Mouse (Mus musculus): Measurements from ENCODE around the gene Olfr544. TPM values are rescaled to one million over a fixed set of nuclear protein-coding genes. Genes with fewer than 3 reads are reported as not detected.

Gene Olfr544
- 0.10 TPM in 2 replicates for polyA plus RNA-seq (2015; fragmentation: Nextera tagmentation; extraction: Ambion mirVana)

DNA sequence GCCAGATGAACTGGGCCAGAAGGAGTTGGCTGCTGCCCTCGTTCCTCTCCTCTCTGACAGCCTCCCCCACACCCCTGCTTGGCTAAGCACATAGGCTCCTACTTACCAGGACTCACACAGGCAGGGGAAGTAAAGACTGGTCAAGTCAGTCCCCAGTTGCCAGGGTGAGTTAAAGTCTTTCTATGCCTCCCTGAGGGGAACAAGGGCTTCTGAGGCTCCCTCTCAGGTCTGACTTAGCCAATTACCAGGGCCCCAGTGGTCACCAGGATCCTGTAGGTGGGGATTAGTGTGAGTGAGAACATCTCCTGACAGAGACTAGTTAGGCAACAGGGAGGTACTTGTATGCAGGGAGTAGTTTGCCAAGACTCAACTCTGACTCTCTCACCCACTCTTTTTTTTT, at the start of gene Olfr544:
Gene Olfr544, minus strand, starts transcription at position 153 of the 400 bp plus-strand sequence.
- Histone ChIP-seq H3K9ac (replicated peaks; ENCODE audit: low read depth, low read length) (no peak within 1 kb of the TSS), H3K4me2 (ENCODE audit: low read length) (no peak within 1 kb of the TSS), H3K27ac (ENCODE audit: low read length) (no peak within 1 kb of the TSS), H3K9me3 (ENCODE audit: control insufficient read depth, low read length) (no peaks in the 10 kb centered on the region), H3K27me3 (replicated peaks; ENCODE audit: control insufficient read depth, insufficient read depth, low read length) (no peaks in the 10 kb centered on the region), H3K36me3 (ENCODE audit: control insufficient read depth, insufficient read depth) (no peaks in the 10 kb centered on the region), H3K4me1 (replicated peaks; ENCODE audit: control insufficient read depth, insufficient read depth, low read length) (no peaks in the 10 kb centered on the region), H3K4me3 (replicated peaks; ENCODE audit: low read length) (no peak within 1 kb of the TSS)
- WGBS, result 63% methylated on average over 1 of the region's 1 CpGs
- ATAC-seq, result no peak

GRCm38 (mm10) chr7:102534449-102534848, 46.3 kb upstream of the Olfr544 start, which contains the start of gene Olfr547:
Gene Olfr547 (plus strand): TSS chr7:102534749.
- no peak within 1 kb of the TSS for H3K9ac ChIP-seq (replicated peaks; ENCODE audit: low read depth, low read length)
- no peaks in the 10 kb centered on the region for H3K27me3 ChIP-seq (replicated peaks; ENCODE audit: control insufficient read depth, insufficient read depth, low read length)
- no peak within 1 kb of the TSS for H3K27ac ChIP-seq (ENCODE audit: low read length)
- no peak within 1 kb of the TSS for H3K4me2 ChIP-seq (ENCODE audit: low read length)
- ATAC-seq, result no peak
- no peak within 1 kb of the TSS for H3K4me3 ChIP-seq (replicated peaks; ENCODE audit: low read length)
- H3K36me3 ChIP-seq (ENCODE audit: control insufficient read depth, insufficient read depth), result no peaks in the 10 kb centered on the region
- 71% methylated on average over 1 of the region's 1 CpGs for WGBS
- no peaks in the 10 kb centered on the region for H3K4me1 ChIP-seq (replicated peaks; ENCODE audit: control insufficient read depth, insufficient read depth, low read length)
- no peaks in the 10 kb centered on the region for H3K9me3 ChIP-seq (ENCODE audit: control insufficient read depth, low read length)

GRCm38 (mm10) chr7:102529052-102529451, 40.9 kb upstream of the Olfr544 start:
- Histone ChIP-seq H3K4me2 (ENCODE audit: low read length) (no peak overlapping the region), H3K9me3 (ENCODE audit: control insufficient read depth, low read length) (no peaks in the 10 kb centered on the region), H3K4me1 (replicated peaks; ENCODE audit: control insufficient read depth, insufficient read depth, low read length) (no peaks in the 10 kb centered on the region), H3K4me3 (replicated peaks; ENCODE audit: low read length) (no peak overlapping the region), H3K27ac (ENCODE audit: low read length) (no peak overlapping the region), H3K9ac (replicated peaks; ENCODE audit: low read depth, low read length) (no peak overlapping the region), H3K27me3 (replicated peaks; ENCODE audit: control insufficient read depth, insufficient read depth, low read length) (no peaks in the 10 kb centered on the region), H3K36me3 (ENCODE audit: control insufficient read depth, insufficient read depth) (no peaks in the 10 kb centered on the region)
- 84% methylated on average over 1 of the region's 1 CpGs for WGBS
- no peak for ATAC-seq

GRCm38 (mm10) chr7:102517051-102517335, 28.9 kb upstream of the Olfr544 start:
- Histone ChIP-seq H3K36me3 (ENCODE audit: control insufficient read depth, insufficient read depth) (no peaks in the 10 kb centered on the region), H3K4me1 (replicated peaks; ENCODE audit: control insufficient read depth, insufficient read depth, low read length) (peaks cover 16% of the 10 kb centered on the region), H3K4me2 (ENCODE audit: low read length) (no peak overlapping the region), H3K9ac (replicated peaks; ENCODE audit: low read depth, low read length) (no peak overlapping the region), H3K27ac (ENCODE audit: low read length) (no peak overlapping the region), H3K27me3 (replicated peaks; ENCODE audit: control insufficient read depth, insufficient read depth, low read length) (no peaks in the 10 kb centered on the region; the same call in 1 of the 2 replicates), H3K4me3 (replicated peaks; ENCODE audit: low read length) (no peak overlapping the region), H3K9me3 (ENCODE audit: control insufficient read depth, low read length) (no peaks in the 10 kb centered on the region)
- WGBS, result 36% methylated on average over 2 of the region's 2 CpGs
- ATAC-seq, result peak; percentile 34; the same call in 1 of the 2 replicates

GRCm38 (mm10) chr7:102516261-102517050, 28.3 kb upstream of the Olfr544 start:
- H3K36me3 ChIP-seq (ENCODE audit: control insufficient read depth, insufficient read depth), result no peaks in the 10 kb centered on the region
- peaks cover 16% of the 10 kb centered on the region for H3K4me1 ChIP-seq (replicated peaks; ENCODE audit: control insufficient read depth, insufficient read depth, low read length)
- no peak overlapping the region for H3K27ac ChIP-seq (ENCODE audit: low read length)
- ATAC-seq, result 0 out of 2 replicates have a peak, but pooled peaks have one; percentile 3
- H3K4me3 ChIP-seq (replicated peaks; ENCODE audit: low read length), result no peak overlapping the region
- no peak overlapping the region for H3K9ac ChIP-seq (replicated peaks; ENCODE audit: low read depth, low read length)
- 40% methylated on average over 10 of the region's 10 CpGs for WGBS
- no peak overlapping the region for H3K4me2 ChIP-seq (ENCODE audit: low read length)
- no peaks in the 10 kb centered on the region for H3K9me3 ChIP-seq (ENCODE audit: control insufficient read depth, low read length)
- H3K27me3 ChIP-seq (replicated peaks; ENCODE audit: control insufficient read depth, insufficient read depth, low read length), result peaks cover 3% of the 10 kb centered on the region; the same call in 1 of the 2 replicates

- no peak overlapping the region for H3K27ac ChIP-seq (ENCODE audit: low read length)
- no peaks in the 10 kb centered on the region for H3K9me3 ChIP-seq (ENCODE audit: control insufficient read depth, low read length)
- H3K4me1 ChIP-seq (replicated peaks; ENCODE audit: control insufficient read depth, insufficient read depth, low read length), result peaks cover 16% of the 10 kb centered on the region
- H3K4me2 ChIP-seq (ENCODE audit: low read length), result no peak overlapping the region
- H3K4me3 ChIP-seq (replicated peaks; ENCODE audit: low read length), result no peak overlapping the region
- peaks cover 3% of the 10 kb centered on the region; the same call in 1 of the 2 replicates for H3K27me3 ChIP-seq (replicated peaks; ENCODE audit: control insufficient read depth, insufficient read depth, low read length)
- no peak for ATAC-seq
- no peaks in the 10 kb centered on the region for H3K36me3 ChIP-seq (ENCODE audit: control insufficient read depth, insufficient read depth)
- H3K9ac ChIP-seq (replicated peaks; ENCODE audit: low read depth, low read length), result no peak overlapping the region
- WGBS, result 79% methylated on average over 4 of the region's 4 CpGs
These were observed 26.0 kb upstream of the Olfr544 start for GRCm38 (mm10) chr7:102514144-102514543.

- Histone ChIP-seq H3K4me2 (ENCODE audit: low read length) (peak overlapping the region; percentile 88), H3K27ac (ENCODE audit: low read length) (no peak overlapping the region), H3K36me3 (ENCODE audit: control insufficient read depth, insufficient read depth) (no peaks in the 10 kb centered on the region), H3K4me1 (replicated peaks; ENCODE audit: control insufficient read depth, insufficient read depth, low read length) (peaks cover 16% of the 10 kb centered on the region), H3K4me3 (replicated peaks; ENCODE audit: low read length) (peak overlapping the region; percentile 57), H3K27me3 (replicated peaks; ENCODE audit: control insufficient read depth, insufficient read depth, low read length) (peaks cover 3% of the 10 kb centered on the region; the same call in 1 of the 2 replicates), H3K9ac (replicated peaks; ENCODE audit: low read depth, low read length) (peak overlapping the region; percentile 76), H3K9me3 (ENCODE audit: control insufficient read depth, low read length) (no peaks in the 10 kb centered on the region)
- peak; percentile 96 for ATAC-seq
- WGBS, result under 1% methylated on average over 54 of the region's 54 CpGs
These were observed 24.8 kb upstream of the Olfr544 start for GRCm38 (mm10) chr7:102512814-102513435.

DNA sequence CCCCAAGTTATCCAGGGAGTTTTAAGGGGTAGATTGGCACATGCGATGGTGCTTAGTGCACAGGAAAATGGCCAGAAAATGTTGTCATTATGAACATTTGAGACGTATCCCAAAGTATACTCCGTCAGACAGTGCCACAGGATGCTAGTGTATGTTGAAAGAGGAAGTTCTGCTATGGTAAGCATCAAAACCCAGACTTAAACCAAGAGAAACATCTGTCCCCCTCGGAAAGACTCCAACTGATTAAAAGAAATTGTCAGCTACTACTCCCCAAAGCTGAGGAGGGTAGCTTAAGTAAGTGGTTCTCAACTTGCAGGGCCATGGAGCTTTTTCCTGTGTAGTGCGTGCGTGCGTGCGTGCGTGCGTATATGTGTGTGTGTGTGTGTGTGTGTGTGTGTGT, 23.8 kb upstream of the Olfr544 start:
- H3K4me3 ChIP-seq (replicated peaks; ENCODE audit: low read length), result no peak overlapping the region
- H3K4me1 ChIP-seq (replicated peaks; ENCODE audit: control insufficient read depth, insufficient read depth, low read length), result peaks cover 14% of the 10 kb centered on the region
- no peak for ATAC-seq
- no peaks in the 10 kb centered on the region for H3K9me3 ChIP-seq (ENCODE audit: control insufficient read depth, low read length)
- H3K27me3 ChIP-seq (replicated peaks; ENCODE audit: control insufficient read depth, insufficient read depth, low read length), result peaks cover 3% of the 10 kb centered on the region; the same call in 1 of the 2 replicates
- no peaks in the 10 kb centered on the region for H3K36me3 ChIP-seq (ENCODE audit: control insufficient read depth, insufficient read depth)
- no peak overlapping the region for H3K9ac ChIP-seq (replicated peaks; ENCODE audit: low read depth, low read length)
- H3K4me2 ChIP-seq (ENCODE audit: low read length), result no peak overlapping the region
- no peak overlapping the region for H3K27ac ChIP-seq (ENCODE audit: low read length)
- 92% methylated on average over 10 of the region's 10 CpGs for WGBS

DNA sequence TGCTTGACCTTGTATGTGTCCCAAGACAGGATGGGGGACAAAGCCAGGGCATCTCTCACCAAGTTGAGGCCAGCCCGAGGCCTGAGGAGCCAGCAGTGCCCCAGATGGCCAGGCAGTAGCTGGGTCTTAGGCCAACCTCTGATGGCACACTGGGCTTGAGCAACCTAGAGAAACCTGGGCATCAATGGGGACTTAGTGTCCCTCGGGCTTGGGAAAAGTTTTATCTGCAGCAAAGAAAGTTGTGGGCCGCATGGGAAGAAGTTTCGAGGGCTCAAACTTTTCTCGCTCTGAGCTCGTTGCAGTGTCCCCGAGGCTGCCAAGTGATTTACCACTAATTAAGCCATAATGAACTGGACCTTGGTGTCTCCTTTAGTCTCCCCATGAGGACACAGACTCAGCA, 21.6 kb upstream of the Olfr544 start:
- 66% methylated on average over 7 of the region's 7 CpGs for WGBS
- ATAC-seq, result no peak

More for the DNA sequence above, 21.6 kb upstream of the Olfr544 start:
- Histone ChIP-seq H3K9me3 (ENCODE audit: control insufficient read depth, low read length) (no peaks in the 10 kb centered on the region), H3K36me3 (ENCODE audit: control insufficient read depth, insufficient read depth) (no peaks in the 10 kb centered on the region), H3K27ac (ENCODE audit: low read length) (no peak overlapping the region), H3K4me3 (replicated peaks; ENCODE audit: low read length) (no peak overlapping the region), H3K27me3 (replicated peaks; ENCODE audit: control insufficient read depth, insufficient read depth, low read length) (peaks cover 3% of the 10 kb centered on the region; the same call in 1 of the 2 replicates), H3K4me2 (ENCODE audit: low read length) (no peak overlapping the region), H3K4me1 (replicated peaks; ENCODE audit: control insufficient read depth, insufficient read depth, low read length) (peaks cover 8% of the 10 kb centered on the region), H3K9ac (replicated peaks; ENCODE audit: low read depth, low read length) (no peak overlapping the region)
